Mouse (Mus musculus): ENCODE results near the gene Samd4b. TPM values are rescaled to one million over a fixed set of nuclear protein-coding genes. Genes with fewer than 3 reads are reported as not detected.

Gene Samd4b
- total and polyA plus RNA-seq, 2 experiments from 2014 or later: 19.2 to 56.0 TPM

DNA sequence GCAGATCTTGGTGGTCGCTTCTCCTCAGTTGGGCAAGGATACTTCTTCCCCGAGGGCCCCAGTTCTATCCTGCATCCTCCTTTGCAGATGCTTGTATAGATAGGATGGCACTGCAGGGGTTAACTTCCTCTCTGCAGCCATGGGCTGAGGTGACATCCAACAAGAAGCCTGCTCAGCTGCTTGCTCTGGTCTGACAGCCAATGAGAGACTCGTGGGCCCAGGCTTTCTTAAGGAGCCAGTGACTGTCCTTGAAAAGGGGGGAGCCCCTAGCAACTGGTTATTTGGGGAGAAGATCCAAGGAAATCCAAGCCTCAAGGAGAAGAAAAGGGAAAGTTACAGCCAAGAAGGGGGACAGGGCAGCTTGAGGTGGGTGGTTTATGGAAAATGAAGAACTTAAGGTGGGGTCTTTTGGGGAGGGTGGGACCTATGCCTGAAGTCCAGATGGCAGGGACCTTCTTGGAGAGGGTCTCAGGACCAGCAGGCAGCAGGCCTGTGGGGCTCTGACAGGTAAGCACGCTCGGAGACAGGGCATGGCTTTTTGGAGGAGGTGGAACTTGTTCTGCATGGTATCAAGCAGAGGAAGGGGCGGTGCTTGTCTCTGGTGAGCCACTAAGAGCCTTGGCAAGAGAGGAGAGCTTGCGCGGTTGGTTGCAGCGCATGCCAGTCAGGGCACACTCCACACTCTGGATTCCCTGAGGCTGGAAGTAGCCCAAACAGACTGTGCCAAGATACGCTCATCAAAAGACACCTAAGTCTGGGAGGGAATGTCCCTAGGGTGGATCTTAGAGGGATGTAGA lies 133.3 kb downstream of the Samd4b start:
- DNase-seq (ENCODE audit: low spot score): peak; percentile 90
- H3K36me3 ChIP-seq (ENCODE audit: insufficient read depth, low read length): peaks cover 29% of the 10 kb centered on the region
- 0 out of 2 replicates have a peak overlapping the region, but pooled peaks have one; percentile 9 for H3K27ac ChIP-seq (ENCODE audit: low read depth, low read length)
- H3K4me2 ChIP-seq (ENCODE audit: low read depth, low read length, poor library complexity, severe bottlenecking): peak overlapping the region; percentile 43
- H3K27me3 ChIP-seq (ENCODE audit: insufficient read depth, low read length): no peaks in the 10 kb centered on the region
- H3K4me1 ChIP-seq (ENCODE audit: insufficient read depth, low read length): no peaks in the 10 kb centered on the region
- H3K4me3 ChIP-seq (ENCODE audit: low read depth, low read length): peak overlapping the region; percentile 8
- H3K9me3 ChIP-seq (ENCODE audit: low read length): no peaks in the 10 kb centered on the region
- WGBS: 55% methylated on average over 10 of the region's 10 CpGs
- peak; percentile 86 for ATAC-seq (ENCODE audit: low FRiP score)
- no peak overlapping the region for H3K9ac ChIP-seq (replicated peaks; ENCODE audit: low read length, poor library complexity, severe bottlenecking)
- TF ChIP-seq CTCF (IDR thresholded peaks at IDR 0.05): no peak

DNA sequence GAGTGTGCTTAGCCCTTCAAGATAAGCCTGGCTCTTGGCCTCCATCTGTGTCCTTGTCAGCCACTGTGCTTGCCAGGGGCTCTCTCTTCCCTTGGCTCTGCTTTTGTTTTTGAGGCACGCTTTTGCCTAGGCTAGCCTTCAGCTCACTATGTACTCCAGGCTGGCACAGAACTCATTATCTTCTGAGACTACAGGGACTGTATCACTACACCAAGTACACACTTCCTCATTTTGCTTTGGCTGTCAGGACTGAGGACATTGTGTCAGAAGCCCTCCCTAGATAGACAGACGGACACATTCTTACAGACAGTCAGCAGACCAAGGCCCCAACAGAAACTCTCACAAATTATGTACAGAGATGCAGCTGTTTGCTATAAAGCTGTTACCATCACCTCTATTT lies 135.2 kb downstream of the Samd4b start:
- Histone ChIP-seq H3K36me3 (ENCODE audit: insufficient read depth, low read length) (peaks cover 42% of the 10 kb centered on the region), H3K9ac (replicated peaks; ENCODE audit: low read length, poor library complexity, severe bottlenecking) (no peak overlapping the region), H3K9me3 (ENCODE audit: low read length) (no peaks in the 10 kb centered on the region), H3K4me3 (ENCODE audit: low read depth, low read length) (no peak overlapping the region), H3K27me3 (ENCODE audit: insufficient read depth, low read length) (no peaks in the 10 kb centered on the region), H3K4me1 (ENCODE audit: insufficient read depth, low read length) (no peaks in the 10 kb centered on the region), H3K4me2 (ENCODE audit: low read depth, low read length, poor library complexity, severe bottlenecking) (no peak overlapping the region), H3K27ac (ENCODE audit: low read depth, low read length) (no peak overlapping the region)
- ATAC-seq (ENCODE audit: low FRiP score): no peak
- WGBS: 98% methylated on average over 2 of the region's 2 CpGs
- no peak for TF ChIP-seq CTCF (IDR thresholded peaks at IDR 0.05)
- no peak for DNase-seq (ENCODE audit: low spot score)

DNA sequence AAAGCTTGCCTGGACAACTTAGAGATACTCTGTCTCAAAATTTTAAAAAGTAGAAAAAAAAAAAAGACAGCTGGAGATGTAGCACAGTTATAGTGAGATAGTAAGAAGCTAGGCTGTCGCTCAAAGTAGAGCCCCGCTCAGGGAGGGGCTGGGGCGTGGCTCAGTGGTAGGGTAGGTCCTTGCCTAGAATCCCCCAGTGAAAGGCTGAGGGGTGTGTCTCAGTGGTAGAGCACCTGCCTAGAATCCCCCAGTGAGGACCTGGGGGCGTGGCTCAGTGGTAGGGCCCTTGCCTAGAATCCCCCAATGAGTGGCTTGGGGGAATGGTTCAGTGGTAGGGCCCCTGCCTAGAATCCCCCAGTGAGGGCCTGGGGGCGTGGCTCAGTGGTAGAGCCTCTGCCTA lies 137.6 kb downstream of the Samd4b start:
- no peaks in the 10 kb centered on the region for H3K9me3 ChIP-seq (ENCODE audit: low read length)
- no peak for TF ChIP-seq CTCF (IDR thresholded peaks at IDR 0.05)
- no peak overlapping the region for H3K9ac ChIP-seq (replicated peaks; ENCODE audit: low read length, poor library complexity, severe bottlenecking)
- no peak overlapping the region for H3K27ac ChIP-seq (ENCODE audit: low read depth, low read length)
- H3K4me3 ChIP-seq (ENCODE audit: low read depth, low read length): no peak overlapping the region
- WGBS: 95% methylated on average over 5 of the region's 5 CpGs
- no peak for ATAC-seq (ENCODE audit: low FRiP score)
- H3K4me1 ChIP-seq (ENCODE audit: insufficient read depth, low read length): no peaks in the 10 kb centered on the region
- peaks cover 47% of the 10 kb centered on the region for H3K36me3 ChIP-seq (ENCODE audit: insufficient read depth, low read length)
- no peaks in the 10 kb centered on the region for H3K27me3 ChIP-seq (ENCODE audit: insufficient read depth, low read length)
- DNase-seq (ENCODE audit: low spot score): no peak
- H3K4me2 ChIP-seq (ENCODE audit: low read depth, low read length, poor library complexity, severe bottlenecking): no peak overlapping the region

GRCm38 (mm10) chr7:28452361-28453005 lies 145.5 kb downstream of the Samd4b start:
- ATAC-seq (ENCODE audit: low FRiP score) (peak; percentile 65), DNase-seq (ENCODE audit: low spot score) (peak; percentile 26)
- Histone ChIP-seq H3K27ac (ENCODE audit: low read depth, low read length) (peak overlapping the region; percentile 67), H3K4me2 (ENCODE audit: low read depth, low read length, poor library complexity, severe bottlenecking) (peak overlapping the region; percentile 76), H3K4me1 (ENCODE audit: insufficient read depth, low read length) (no peaks in the 10 kb centered on the region; the same call in 1 of the 2 replicates), H3K9ac (replicated peaks; ENCODE audit: low read length, poor library complexity, severe bottlenecking) (peak overlapping the region; percentile 76), H3K4me3 (ENCODE audit: low read depth, low read length) (peak overlapping the region; percentile 82), H3K36me3 (ENCODE audit: insufficient read depth, low read length) (peaks cover 15% of the 10 kb centered on the region), H3K9me3 (ENCODE audit: low read length) (no peaks in the 10 kb centered on the region), H3K27me3 (ENCODE audit: insufficient read depth, low read length) (no peaks in the 10 kb centered on the region)
- no peak for TF ChIP-seq CTCF (IDR thresholded peaks at IDR 0.05)
- 1% methylated on average over 22 of the region's 24 CpGs for WGBS

GRCm38 (mm10) chr7:28451531-28452360 lies 146.2 kb downstream of the Samd4b start, which contains the start of gene Lrfn1:
Gene Lrfn1 (plus strand): TSS chr7:28451980.
- Histone ChIP-seq H3K4me3 (ENCODE audit: low read depth, low read length) (peak within 1 kb of the TSS; percentile 82), H3K27ac (ENCODE audit: low read depth, low read length) (peak within 1 kb of the TSS; percentile 67), H3K36me3 (ENCODE audit: insufficient read depth, low read length) (peaks cover 9% of the 10 kb centered on the region; the same call in 1 of the 2 replicates), H3K9ac (replicated peaks; ENCODE audit: low read length, poor library complexity, severe bottlenecking) (peak within 1 kb of the TSS; percentile 76), H3K9me3 (ENCODE audit: low read length) (no peaks in the 10 kb centered on the region), H3K4me2 (ENCODE audit: low read depth, low read length, poor library complexity, severe bottlenecking) (peak within 1 kb of the TSS; percentile 76), H3K4me1 (ENCODE audit: insufficient read depth, low read length) (peaks cover 4% of the 10 kb centered on the region; the same call in 1 of the 2 replicates), H3K27me3 (ENCODE audit: insufficient read depth, low read length) (no peaks in the 10 kb centered on the region)
- peak; percentile 71 for ATAC-seq (ENCODE audit: low FRiP score)
- WGBS: 0% methylated on average over 26 of the region's 97 CpGs
- no peak for TF ChIP-seq CTCF (IDR thresholded peaks at IDR 0.05)
- DNase-seq (ENCODE audit: low spot score): peak; percentile 41

All from midbrain, postnatal 0 days (tissue).